Mouse (Mus musculus): ENCODE data around the gene Mmaa. TPM values are rescaled to one million over a fixed set of nuclear protein-coding genes. Genes with fewer than 3 reads are reported as not detected.
A peak's percentile ranks its signal among the peaks of the same experiment; 100 is the strongest.

The Mmaa gene
- total and polyA plus RNA-seq, 3 experiments, result 3.3 to 4.7 (median 4.1) TPM

- Histone ChIP-seq H3K9me3 (replicated peaks; ENCODE audit: low read length) (peaks cover 15% of the 10 kb centered on the region), H3K27ac (ENCODE audit: insufficient read depth, low read depth) (no peak overlapping the region), H3K4me1 (ENCODE audit: control insufficient read depth in 1 of 2, insufficient read depth in 2 of 2) (peaks cover 3 to 23% of the 10 kb centered on the region in 2 experiments; a peak in 3 of 4 replicates), H3K9ac (ENCODE audit: insufficient read depth, low read depth) (peak overlapping the region; percentile 68), H3K27me3 (replicated peaks) (no peaks in the 10 kb centered on the region), H3K79me2 (replicated peaks; ENCODE audit: control insufficient read depth, extremely low read depth, insufficient read depth, poor library complexity, severe bottlenecking) (no peaks in the 10 kb centered on the region), H3K36me3 (replicated peaks in 1 of 2; ENCODE audit: control insufficient read depth in 1 of 2, insufficient read depth in 1 of 2, low read length in 1 of 2) (peaks cover 7 to 23% of the 10 kb centered on the region in 2 experiments), H3K4me2 (ENCODE audit: insufficient read depth, low read depth, poor library complexity, severe bottlenecking) (peak overlapping the region; percentile 80), H3K4me3 (replicated peaks in 1 of 3; ENCODE audit: low read depth in 2 of 3, low read length in 2 of 3, poor library complexity in 1 of 3) (peak overlapping the region; percentile 22 to 38 (median 36))
- in situ Hi-C loops (cut with MboI; ENCODE audit: low pct_ligation_motif_present, low pct_unique_long_range_greater_than_20kb, low sequenced_read_pairs) (no loop called here), dilution Hi-C loops (cut with MboI; ENCODE audit: extremely low pct_ligation_motif_present, extremely low pct_unique_long_range_greater_than_20kb, low sequenced_read_pairs) (no loop called here)
- TF ChIP-seq IRF4 (IDR thresholded peaks at IDR 0.05; ENCODE audit: low read depth, low read length), result peak; percentile 90
- TF ChIP-seq RCOR1 (conservative IDR thresholded peaks at IDR 0.05; ENCODE audit: low read depth, low read length), result no peak
- TF ChIP-seq UBTF (IDR thresholded peaks at IDR 0.05; ENCODE audit: low read depth, low read length), result no peak
- TF ChIP-seq RAD21 (IDR thresholded peaks at IDR 0.05; ENCODE audit: low read depth, low read length), result no peak
- TF ChIP-seq TCF12 (IDR thresholded peaks at IDR 0.05; ENCODE audit: low read depth, low read length), result no peak
- peak; percentile 55 for TF ChIP-seq ETS1 (conservative IDR thresholded peaks at IDR 0.05; ENCODE audit: low read depth, low read length)
- TF ChIP-seq USF2 (conservative IDR thresholded peaks at IDR 0.05; ENCODE audit: low read depth, low read length), result no peak
- TF ChIP-seq ZKSCAN1 (IDR thresholded peaks at IDR 0.05; ENCODE audit: borderline replicate concordance, low read depth, low read length), result no peak
- no peak for TF ChIP-seq PAX5 (IDR thresholded peaks at IDR 0.05; ENCODE audit: low read length)
- TF ChIP-seq CHD1 (IDR thresholded peaks at IDR 0.05; ENCODE audit: low read depth, low read length), result no peak
- TF ChIP-seq KAT2A (IDR thresholded peaks at IDR 0.05; ENCODE audit: insufficient replicate concordance, low read length), result no peak
- peak; percentile 46 for TF ChIP-seq ELF1 (IDR thresholded peaks at IDR 0.05; ENCODE audit: low read depth, low read length)
- TF ChIP-seq ZC3H11A (IDR thresholded peaks at IDR 0.05; ENCODE audit: low read depth, low read length), result no peak
- TF ChIP-seq E2F4 (IDR thresholded peaks at IDR 0.05; ENCODE audit: insufficient replicate concordance, low read depth, low read length), result no peak
- no peak for TF ChIP-seq CHD2 (IDR thresholded peaks at IDR 0.05; ENCODE audit: low read length)
- no peak for TF ChIP-seq USF1 (IDR thresholded peaks at IDR 0.05; ENCODE audit: low read depth, low read length)
- no peak for TF ChIP-seq POLR2AphosphoS2 (IDR thresholded peaks at IDR 0.05; ENCODE audit: low read depth, low read length)
- peak; percentile 93 for TF ChIP-seq MYC (IDR thresholded peaks at IDR 0.05; ENCODE audit: low read depth, low read length)
- no peak for TF ChIP-seq MXI1 (IDR thresholded peaks at IDR 0.05; ENCODE audit: low read depth, low read length)
- no peak for TF ChIP-seq CTCF (conservative IDR thresholded peaks at IDR 0.05 in 1 of 2, IDR thresholded peaks at IDR 0.05 in 1 of 2; ENCODE audit: low read depth in 2 of 2, low read length in 2 of 2)
- TF ChIP-seq POLR2A (IDR thresholded peaks at IDR 0.05; ENCODE audit: low read depth, low read length), result peak; percentile 44
- TF ChIP-seq BHLHE40 (IDR thresholded peaks at IDR 0.05; ENCODE audit: low read depth, low read length), result no peak
- TF ChIP-seq SIN3A (IDR thresholded peaks at IDR 0.05; ENCODE audit: low read length), result no peak
- peak; percentile 73; the same call in 1 of the 2 replicates for TF ChIP-seq MAX (IDR thresholded peaks at IDR 0.05; ENCODE audit: low read length)
- peak; percentile 87 for TF ChIP-seq MAFK (IDR thresholded peaks at IDR 0.05; ENCODE audit: insufficient replicate concordance, low read length)
- no peak for TF ChIP-seq SMC3 (IDR thresholded peaks at IDR 0.05; ENCODE audit: low read depth, low read length)
- peak; percentile 92 for TF ChIP-seq EP300 (IDR thresholded peaks at IDR 0.05; ENCODE audit: low read length)
- no peak for TF ChIP-seq NELFE (IDR thresholded peaks at IDR 0.05; ENCODE audit: low read depth, low read length)
- TF ChIP-seq ZMIZ1 (IDR thresholded peaks at IDR 0.05; ENCODE audit: low read depth, low read length), result no peak
- no peak for TF ChIP-seq MAZ (IDR thresholded peaks at IDR 0.05; ENCODE audit: low read depth, low read length)
- TF ChIP-seq ZNF384 (IDR thresholded peaks at IDR 0.05; ENCODE audit: low read depth, low read length), result no peak
- TF ChIP-seq GABPA (IDR thresholded peaks at IDR 0.05; ENCODE audit: insufficient replicate concordance, low read depth, low read length), result no peak
- TF ChIP-seq NRF1 (IDR thresholded peaks at IDR 0.05; ENCODE audit: low read depth, low read length), result no peak
- 0 out of 2 replicates have a peak, but pooled peaks have one; percentile 23 for TF ChIP-seq MEF2A (IDR thresholded peaks at IDR 0.05; ENCODE audit: borderline replicate concordance, low read depth, low read length)
- no peak for TF ChIP-seq JUN (IDR thresholded peaks at IDR 0.05; ENCODE audit: insufficient read depth, low read depth, low read length)
- TF ChIP-seq TBP (conservative IDR thresholded peaks at IDR 0.05; ENCODE audit: low read depth, low read length), result 0 out of 2 replicates have a peak, but pooled peaks have one; percentile 32
- TF ChIP-seq HCFC1 (IDR thresholded peaks at IDR 0.05; ENCODE audit: low read depth, low read length), result no peak
- TF ChIP-seq JUND (conservative IDR thresholded peaks at IDR 0.05; ENCODE audit: low read depth, low read length), result peak; percentile 35; the same call in 1 of the 2 replicates
- DNase-seq (ENCODE audit: extremely low read depth), result peak; percentile 78
Measured at GRCm38 (mm10) chr8:79225586-79225985, 69.2 kb downstream of the Mmaa start.
